Mouse (Mus musculus) right cerebral cortex, postnatal 36 days (tissue): ENCODE data around the gene Cnot1.
"Not testable (repeated sequence)": the region's sequence is repeated elsewhere in the genome, so short reads cannot be mapped to it uniquely, and the experiment has no call there.

Experiments
- DNase-seq, 2 experiments: peaks; one replicate each; pipeline ENCODE4 v3.0.0; 2022; ENCODE audit warnings: low spot score in 2 of 2, mixed read lengths in 1 of 2

The Cnot1 gene

DNA sequence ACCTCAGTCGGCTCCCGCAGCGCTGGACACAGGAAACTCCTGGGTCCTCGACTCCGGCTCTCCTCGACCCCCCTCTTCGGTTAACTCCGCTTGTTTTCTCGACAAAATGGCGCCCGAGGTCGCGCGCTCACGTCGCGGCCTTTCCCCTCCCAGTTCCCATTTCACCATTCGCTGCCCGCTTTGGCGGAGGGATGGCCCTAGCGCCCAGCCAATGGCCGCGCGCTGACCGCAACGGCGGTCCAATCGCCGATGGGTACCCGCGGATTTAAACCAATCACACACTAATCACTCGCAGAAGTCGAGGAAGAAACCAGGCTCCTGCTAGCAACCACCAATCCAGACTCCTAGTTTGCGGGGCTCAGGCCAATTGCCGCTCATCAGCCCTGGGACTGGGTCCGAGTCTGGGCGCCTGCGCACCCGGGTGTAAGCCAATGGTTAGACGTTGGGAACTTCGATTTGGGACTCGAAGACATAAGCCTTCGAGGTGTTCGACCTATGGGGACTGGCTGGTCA is at the start of gene Cnot1:
Gene Cnot1, minus strand, starts transcription at position 134 of the 513 bp plus-strand sequence.
- DNase-seq: peak; percentile 98

- no peak for DNase-seq
These were observed 46.9 kb upstream of the Cnot1 start for GRCm38 (mm10) chr8:95854174-95854573.

GRCm38 (mm10) chr8:95853102-95853843 is 46.0 kb upstream of the Cnot1 start, which contains the start of gene Slc38a7:
Gene Slc38a7, minus strand, starts transcription at chr8:95853539.
- peak; percentile 81 to 87 for DNase-seq

GRCm38 (mm10) chr8:95852290-95852689 is 45.0 kb upstream of the Cnot1 start:
- DNase-seq: no peak

DNA sequence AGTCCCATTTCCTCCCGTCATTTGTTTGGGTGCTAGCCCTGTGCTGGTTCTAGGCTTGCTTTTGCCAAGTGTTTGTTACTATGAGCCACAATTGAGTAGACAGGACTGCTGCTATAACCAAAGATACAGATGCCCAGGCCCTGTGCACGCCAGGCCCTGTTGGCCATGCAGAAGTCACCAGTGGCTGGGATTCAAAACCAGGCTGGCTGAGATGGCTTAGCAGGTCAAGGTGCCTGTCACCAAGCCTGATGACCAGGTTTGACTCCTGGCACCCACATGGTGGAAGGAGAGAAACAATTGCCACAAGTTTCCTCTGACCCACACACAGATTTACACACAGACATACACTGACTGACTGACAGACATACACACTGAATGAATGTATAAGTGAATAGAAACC is 43.1 kb upstream of the Cnot1 start:
- DNase-seq: no peak

GRCm38 (mm10) chr8:95848734-95849464 is 41.6 kb upstream of the Cnot1 start:
- no peak for DNase-seq

DNA sequence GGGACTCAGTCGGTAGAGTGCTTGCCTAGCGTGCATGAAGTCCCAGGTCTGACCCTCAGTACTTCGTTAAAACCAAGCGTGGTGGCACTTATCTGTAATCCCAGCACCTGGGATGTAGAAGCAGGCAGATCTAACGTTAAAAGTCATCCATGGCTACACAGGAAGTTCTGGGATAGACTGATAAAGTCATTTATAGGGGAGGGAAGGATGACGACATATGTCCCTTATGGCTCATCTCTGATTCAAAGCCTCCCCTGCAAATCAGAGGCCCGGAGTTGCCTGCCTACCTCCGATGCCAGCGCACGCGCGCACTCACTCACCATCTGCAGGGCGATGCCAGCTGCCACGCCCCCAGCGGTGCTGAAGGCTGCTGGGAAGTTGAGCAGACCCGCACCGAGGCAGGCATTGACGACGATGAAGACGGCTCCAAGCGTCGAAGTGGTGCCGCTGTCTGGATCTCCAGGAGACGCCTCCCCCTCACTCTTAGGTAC is 40.8 kb upstream of the Cnot1 start:
- no peak for DNase-seq

- DNase-seq: no peak
These were observed 37.8 kb upstream of the Cnot1 start for GRCm38 (mm10) chr8:95845026-95845425.

- DNase-seq: no peak
These were observed 36.7 kb upstream of the Cnot1 start for GRCm38 (mm10) chr8:95843968-95844367.

- DNase-seq: no peak
These were observed 34.2 kb upstream of the Cnot1 start for GRCm38 (mm10) chr8:95841436-95841835.

DNA sequence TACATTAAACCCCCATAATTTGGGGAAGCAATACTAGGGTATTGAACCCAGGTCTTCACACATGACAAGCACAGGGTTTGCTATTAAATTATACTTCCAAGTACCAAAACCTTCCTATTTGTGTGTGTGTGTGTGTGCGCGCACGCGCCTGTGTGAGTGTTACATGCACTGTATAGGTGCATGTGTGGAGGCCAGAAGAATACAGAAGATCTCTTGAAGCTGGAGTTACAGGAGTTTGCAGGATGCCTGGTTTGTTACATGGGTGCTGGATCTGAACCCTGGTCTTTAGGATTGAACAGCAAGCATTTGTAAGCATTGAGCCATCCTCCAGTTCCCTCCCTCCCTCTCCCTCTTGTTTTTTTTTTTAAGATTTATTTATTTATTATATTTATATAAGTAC is 32.0 kb upstream of the Cnot1 start:
- DNase-seq: no peak

GRCm38 (mm10) chr8:95837266-95837665 is 30.0 kb upstream of the Cnot1 start:
- DNase-seq: no peak

GRCm38 (mm10) chr8:95835891-95836290 is 28.6 kb upstream of the Cnot1 start:
- no peak for DNase-seq

DNA sequence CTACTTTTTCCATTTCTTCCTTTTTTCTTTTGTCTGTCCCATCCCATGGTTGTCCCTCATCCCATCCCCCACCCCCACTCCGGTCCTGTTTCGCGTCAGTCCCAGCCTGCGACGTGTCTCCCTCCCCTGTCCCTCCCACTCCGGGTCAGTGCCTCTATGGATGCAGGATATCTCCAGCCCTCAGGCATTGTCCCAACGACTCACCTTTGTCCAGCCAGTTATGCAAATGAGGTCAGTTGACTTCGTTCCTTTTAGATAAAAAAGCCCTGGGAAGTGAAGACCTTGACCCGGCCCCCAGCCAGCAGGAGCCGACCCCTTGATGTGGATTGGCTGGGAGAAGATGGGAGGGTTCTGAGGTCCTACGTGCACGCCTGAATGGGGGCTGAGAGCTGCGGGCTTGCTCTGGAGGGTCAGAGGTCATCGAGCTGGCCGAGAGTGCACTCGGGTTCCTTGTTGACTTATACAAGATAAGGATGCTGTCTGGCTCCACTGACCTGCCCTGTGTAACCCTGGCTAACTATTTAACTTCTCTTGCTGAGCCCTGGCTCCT is 26.2 kb upstream of the Cnot1 start:
- no peak for DNase-seq

DNA sequence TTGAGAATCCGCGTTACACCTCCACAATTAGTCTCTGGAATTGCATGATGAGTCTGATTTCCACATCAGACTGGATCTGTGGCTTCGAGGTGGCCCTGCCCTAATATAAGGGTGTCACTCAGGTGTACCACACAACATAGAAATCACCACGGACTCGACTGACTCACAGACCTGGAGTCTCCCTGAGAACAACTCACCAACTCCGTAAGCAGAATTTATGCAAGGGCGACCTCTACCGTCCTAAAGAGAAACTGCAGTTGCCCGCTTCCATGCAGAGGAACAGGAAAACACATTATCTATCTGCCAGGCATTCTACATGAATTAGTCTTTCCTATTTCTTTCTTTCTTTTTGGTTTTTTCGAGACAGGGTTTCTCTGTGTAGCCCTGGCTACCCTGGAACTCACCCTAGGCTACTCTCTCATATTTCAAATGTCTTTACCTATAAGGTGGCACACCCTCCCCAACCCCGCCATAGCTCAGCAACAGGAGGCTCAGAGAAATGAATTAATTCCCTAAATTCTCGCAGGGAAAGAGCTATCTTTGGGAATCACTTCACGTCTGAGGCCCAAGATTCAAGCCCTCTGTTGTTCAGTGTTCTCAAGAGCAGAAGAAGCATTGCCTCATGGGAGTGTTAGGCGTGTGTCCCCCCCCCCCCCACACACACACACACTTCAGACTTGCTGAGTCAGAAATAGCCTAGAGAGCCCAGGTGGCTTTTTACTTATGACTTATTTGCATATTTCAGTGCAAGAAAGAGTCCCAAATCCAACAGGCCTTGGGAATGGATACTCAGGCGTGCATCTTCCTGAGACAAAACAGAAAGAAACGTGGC is 25.6 kb upstream of the Cnot1 start:
- peak; percentile 71 to 72 for DNase-seq

DNA sequence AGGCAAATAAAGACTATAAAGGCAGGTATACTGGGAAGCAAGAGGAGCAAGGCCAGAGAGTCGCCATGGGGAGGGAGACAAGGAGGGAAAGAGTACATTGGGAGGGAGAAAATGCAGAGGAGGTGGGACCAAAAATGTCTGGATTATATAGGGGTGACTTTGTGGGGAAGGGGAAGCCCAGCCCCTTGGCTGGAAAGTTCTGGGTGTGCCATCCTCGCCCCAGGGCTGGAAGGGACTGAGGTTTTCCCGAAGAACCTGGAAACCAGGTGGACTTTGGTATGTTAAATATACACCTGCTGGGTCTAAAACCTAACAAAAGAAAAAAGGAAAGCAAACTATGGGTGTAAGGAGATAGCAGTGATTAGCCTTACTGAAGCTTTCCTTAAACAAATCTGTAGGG is 22.9 kb upstream of the Cnot1 start:
- DNase-seq: no peak

- DNase-seq: not testable (repeated sequence)
These were observed 17.9 kb upstream of the Cnot1 start, which contains the start of gene Sap18b for GRCm38 (mm10) chr8:95825162-95825561. Gene Sap18b, plus strand, starts transcription at chr8:95825346.

DNA sequence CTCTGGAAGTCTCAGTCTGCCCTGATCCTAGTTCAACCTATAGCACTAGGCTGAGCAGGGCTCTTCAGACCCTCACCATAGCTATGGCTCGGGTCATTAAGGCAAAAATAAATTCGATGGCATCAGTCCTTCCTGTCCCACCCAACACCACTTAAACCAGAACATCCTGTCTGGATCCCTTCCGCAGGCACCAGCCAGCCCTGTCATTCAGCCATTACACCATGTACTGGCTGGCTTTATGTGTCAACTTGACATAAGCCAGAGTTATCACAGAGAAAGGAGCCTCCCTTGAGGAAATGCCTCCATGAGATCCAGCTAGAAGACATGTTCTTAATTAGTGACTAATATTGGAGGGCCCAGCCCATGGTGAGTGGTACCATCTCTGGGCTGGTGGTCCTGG is 15.4 kb upstream of the Cnot1 start:
- no peak for DNase-seq

- DNase-seq: no peak
These were observed 14.8 kb upstream of the Cnot1 start for GRCm38 (mm10) chr8:95822096-95822495.

GRCm38 (mm10) chr8:95821266-95821665 is 14.0 kb upstream of the Cnot1 start:
- no peak for DNase-seq

- DNase-seq: no peak
These were observed 10.9 kb upstream of the Cnot1 start for GRCm38 (mm10) chr8:95818211-95818610.
